Comparison of ENCODE assay signal across 32 mouse cellular contexts in the genomic region with DNA sequence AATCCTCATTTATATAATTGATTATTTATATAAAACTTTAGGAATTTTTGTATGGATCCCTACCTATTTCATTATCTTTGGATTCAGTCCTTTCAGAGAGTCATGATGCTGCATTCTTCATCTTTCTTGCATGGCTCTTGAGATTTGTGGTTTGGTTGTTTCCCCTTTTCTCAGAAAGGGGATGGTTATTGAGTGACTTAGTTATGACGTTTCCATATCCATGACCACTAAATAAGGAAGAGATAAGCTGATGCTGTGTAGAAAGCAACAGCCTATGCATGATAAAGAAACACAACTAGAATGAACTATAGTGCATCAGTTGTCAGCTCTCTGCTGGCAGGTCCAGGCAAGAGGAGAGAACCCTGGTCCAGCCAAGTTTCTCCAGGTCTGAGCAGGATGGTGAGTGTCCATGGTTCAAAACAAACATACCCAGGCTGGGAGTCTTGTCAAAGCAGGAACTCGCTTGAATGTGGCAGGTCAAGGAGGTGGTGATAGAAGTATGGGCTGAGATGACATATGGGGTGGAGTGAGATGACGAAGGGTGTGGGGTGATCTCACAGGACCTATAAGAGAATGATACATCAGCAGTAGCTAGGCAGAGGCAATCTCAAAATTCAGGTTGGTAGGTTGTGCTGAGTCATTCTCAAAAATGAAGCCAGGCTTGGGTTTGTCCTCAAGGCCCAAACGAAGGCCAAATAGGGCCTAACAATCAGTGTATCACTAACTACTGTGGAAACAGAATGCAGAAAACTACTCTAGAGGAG.
A peak's percentile ranks its signal among the peaks of the same experiment; 100 is the strongest.
DNase-seq lines count a peak whose midpoint lies in the region; ATAC-seq and TF ChIP-seq lines count a peak whose summit lies in the region.
"Had no signal": no experiment of that assay in that cellular context is flagged by ENCODE, and none has a peak within 500 bp of the region (broad histone marks: within the 10 kb centered on the region; RNA-seq: fewer than 3 reads in every experiment).

No protein-coding gene starts in this region.

- H3K27ac ChIP-seq in macrophage, result peak overlapping the region; percentile 61
- H3K27ac ChIP-seq in hindbrain, embryonic 14.5 days, result no peak overlapping the region
- no peak overlapping the region for H3K27ac ChIP-seq in stomach, postnatal 0 days (replicated peaks)
- H3K27ac ChIP-seq: embryonic facial prominence, embryonic 10.5 days; embryonic facial prominence, embryonic 15.5 days; forebrain, embryonic 12.5 days; hindbrain, embryonic 15.5 days; liver, embryonic 14.5 days; midbrain, embryonic 12.5 days; neural tube, embryonic 13.5 days had no signal

- H3K4me1 ChIP-seq in hindbrain, embryonic 14.5 days (replicated peaks; ENCODE audit: control insufficient read depth, insufficient read depth, low read length), result no peaks in the 10 kb centered on the region
- no peaks in the 10 kb centered on the region for H3K4me1 ChIP-seq in stomach, postnatal 0 days (replicated peaks; ENCODE audit: control insufficient read depth, insufficient read depth)
- H3K4me1 ChIP-seq: embryonic facial prominence, embryonic 10.5 days; embryonic facial prominence, embryonic 15.5 days; forebrain, embryonic 12.5 days; hindbrain, embryonic 15.5 days; midbrain, embryonic 12.5 days; neural tube, embryonic 13.5 days had no signal

- no peaks in the 10 kb centered on the region for H3K9me3 ChIP-seq in hindbrain, embryonic 14.5 days (ENCODE audit: control insufficient read depth, low read length)
- no peaks in the 10 kb centered on the region for H3K9me3 ChIP-seq in stomach, postnatal 0 days (ENCODE audit: control insufficient read depth, low read length)
- H3K9me3 ChIP-seq: embryonic facial prominence, embryonic 10.5 days; embryonic facial prominence, embryonic 15.5 days; forebrain, embryonic 12.5 days; hindbrain, embryonic 15.5 days; megakaryocyte, embryonic 14.5 days; midbrain, embryonic 12.5 days; neural tube, embryonic 13.5 days had no signal

- 53% methylated on average over 4 of the region's 4 CpGs for WGBS in macrophage (ENCODE audit: missing documents)
- WGBS in hindbrain, embryonic 14.5 days, result 92% methylated on average over 4 of the region's 4 CpGs
- 80% methylated on average over 4 of the region's 4 CpGs for WGBS in stomach, postnatal 0 days

- no peaks in the 10 kb centered on the region for H3K36me3 ChIP-seq in macrophage (ENCODE audit: inconsistent target)
- H3K36me3 ChIP-seq in hindbrain, embryonic 14.5 days (replicated peaks; ENCODE audit: control insufficient read depth, insufficient read depth), result no peaks in the 10 kb centered on the region
- no peaks in the 10 kb centered on the region for H3K36me3 ChIP-seq in stomach, postnatal 0 days (ENCODE audit: control insufficient read depth, insufficient read depth, low read length)
- H3K36me3 ChIP-seq: embryonic facial prominence, embryonic 10.5 days; embryonic facial prominence, embryonic 15.5 days; forebrain, embryonic 12.5 days; hindbrain, embryonic 15.5 days; midbrain, embryonic 12.5 days; neural tube, embryonic 13.5 days had no signal

- no peak for ATAC-seq in hindbrain, embryonic 14.5 days (ENCODE audit: low FRiP score)
- ATAC-seq in stomach, postnatal 0 days (ENCODE audit: low FRiP score, low TSS enrichment), result no peak
- ATAC-seq: forebrain, postnatal 0 days; inflammation-experienced regulatory T-cells, adult 6 months had no signal

- no peaks in the 10 kb centered on the region for H3K79me2 ChIP-seq in macrophage (ENCODE audit: inconsistent target)

- DNase-seq in 3134 (ENCODE audit: extremely low read depth, insufficient read length, low spot score) (peak; percentile 25), 416B (ENCODE audit: low read depth) (peak; percentile 6)
- peak; percentile 13 to 19 for DNase-seq in adrenal gland, postnatal 36 days
- DNase-seq in embryo, embryonic 9.5 days (ENCODE audit: extremely low spot score), result no peak
- DNase-seq in gastrocnemius, postnatal 25 days, result no peak
- no peak for DNase-seq in hindbrain, embryonic 14.5 days (ENCODE audit: low spot score)
- DNase-seq in stomach, postnatal 0 days (ENCODE audit: low spot score), result no peak
- DNase-seq: cerebellum, adult 11-12 months; cerebellum, postnatal 10 days; forebrain, postnatal 0 days; gastrocnemius, postnatal 10 days; heart, adult 11 months; heart, postnatal 4 days; kidney, adult 18-20 months; kidney, postnatal 36 days; layer of hippocampus, postnatal 36 days; liver; lung, embryonic 14.5 days; lung, postnatal 14 days; retina, postnatal 1 day; right cerebral cortex, postnatal 14 days had no signal

- no peak overlapping the region for H3K4me3 ChIP-seq in macrophage (ENCODE audit: inconsistent target)
- no peak overlapping the region for H3K4me3 ChIP-seq in hindbrain, embryonic 14.5 days (replicated peaks; ENCODE audit: low read length)
- H3K4me3 ChIP-seq in stomach, postnatal 0 days (ENCODE audit: low read depth, low read length), result no peak overlapping the region
- H3K4me3 ChIP-seq: embryonic facial prominence, embryonic 10.5 days; embryonic facial prominence, embryonic 15.5 days; forebrain, embryonic 12.5 days; hindbrain, embryonic 15.5 days; megakaryocyte, embryonic 14.5 days; midbrain, embryonic 12.5 days; neural tube, embryonic 13.5 days had no signal

- TF ChIP-seq EP300 in stomach, postnatal 0 days (optimal IDR thresholded peaks at IDR 0.05), result no peak

- no peak overlapping the region for H3K9ac ChIP-seq in hindbrain, embryonic 14.5 days
- no peak overlapping the region for H3K9ac ChIP-seq in stomach, postnatal 0 days (ENCODE audit: low read length)
- H3K9ac ChIP-seq: embryonic facial prominence, embryonic 15.5 days; forebrain, embryonic 12.5 days; forebrain, postnatal 0 days; hindbrain, embryonic 15.5 days; liver, embryonic 14.5 days; lung, embryonic 14.5 days; midbrain, embryonic 12.5 days; neural tube, embryonic 13.5 days had no signal

- H3K4me2 ChIP-seq in hindbrain, embryonic 14.5 days (replicated peaks), result no peak overlapping the region
- H3K4me2 ChIP-seq in stomach, postnatal 0 days (replicated peaks; ENCODE audit: low read depth), result no peak overlapping the region
- H3K4me2 ChIP-seq: embryonic facial prominence, embryonic 15.5 days; forebrain, embryonic 12.5 days; heart, embryonic 11.5 days; hindbrain, embryonic 15.5 days; lung, embryonic 14.5 days; midbrain, embryonic 12.5 days; neural tube, embryonic 13.5 days had no signal

- no peaks in the 10 kb centered on the region for H3K27me3 ChIP-seq in hindbrain, embryonic 14.5 days (ENCODE audit: control insufficient read depth, insufficient read depth, low read length)
- H3K27me3 ChIP-seq in stomach, postnatal 0 days (ENCODE audit: control insufficient read depth, insufficient read depth, low read length), result no peaks in the 10 kb centered on the region
- H3K27me3 ChIP-seq: embryonic facial prominence, embryonic 15.5 days; forebrain, embryonic 12.5 days; hindbrain, embryonic 15.5 days; megakaryocyte, embryonic 14.5 days; midbrain, embryonic 12.5 days; neural tube, embryonic 13.5 days had no signal

- TF ChIP-seq CTCF in stomach, postnatal 0 days (IDR thresholded peaks at IDR 0.05; ENCODE audit: low read depth), result no peak

Comparison
In these comparisons a context has a peak if more than half of its experiments do, and no peak if none do; other contexts are left out.
1. DNase-seq: peak in 3134 (single experiment), 416B (single experiment) and adrenal gland, postnatal 36 days (2 of 2); none in embryo, embryonic 9.5 days (single experiment), gastrocnemius, postnatal 25 days (single experiment), hindbrain, embryonic 14.5 days (single experiment) and stomach, postnatal 0 days (single experiment).